Mouse (Mus musculus) liver, embryonic 11.5 days (tissue): Measurements from ENCODE around the gene Chrna9. TPM values are rescaled to one million over a fixed set of nuclear protein-coding genes. Genes with fewer than 3 reads are reported as not detected.

ENCODE experiments used
- ATAC-seq: fragments of 200-750 bp; cut with Nextera tagmentation; replicated peaks from 2 replicates; pipeline ENCODE4 v1.8.0; 2017; ENCODE audit warnings: moderate number of reproducible peaks, mild to moderate bottlenecking, moderate TSS enrichment, moderate library complexity; ENCODE audit not compliant: low FRiP score
- DNase-seq: peaks from one replicate; pipeline ENCODE4 v3.0.0-alpha.2; 2017; ENCODE audit warnings: low spot score
- H3K27ac ChIP-seq: fragments of 300-500 bp; sonication (generic); 2 replicates; pipeline ENCODE4 v1.5.1; 2014; ENCODE audit warnings: mild to moderate bottlenecking, low read depth, low read length, control low read depth
- H3K27me3 ChIP-seq: fragments of 300-500 bp; sonication (generic); replicated peaks from 2 replicates; pipeline ENCODE4 v1.6.1; 2014; ENCODE audit warnings: low read length, mixed read lengths; ENCODE audit not compliant: control insufficient read depth, insufficient read depth
- H3K36me3 ChIP-seq: fragments of 300-500 bp; sonication (generic); 2 replicates; pipeline ENCODE4 v1.6.1; 2014; ENCODE audit warnings: mild to moderate bottlenecking, low read length, moderate library complexity, mixed read lengths; ENCODE audit not compliant: control insufficient read depth, insufficient read depth
- H3K4me1 ChIP-seq: fragments of 300-500 bp; sonication (generic); replicated peaks from 2 replicates; pipeline ENCODE4 v1.6.1; 2014; ENCODE audit warnings: low read length, mixed read lengths; ENCODE audit not compliant: control insufficient read depth, insufficient read depth
- H3K4me2 ChIP-seq: fragments of 300-500 bp; sonication (generic); 2 replicates; pipeline ENCODE4 v1.6.1; 2014; ENCODE audit warnings: mild to moderate bottlenecking, control low read depth, moderate library complexity
- H3K4me3 ChIP-seq: fragments of 300-500 bp; sonication (generic); 2 replicates; pipeline ENCODE4 v1.5.1; 2014; ENCODE audit warnings: low read depth, low read length, control low read depth
- H3K9ac ChIP-seq: fragments of 300-500 bp; sonication (generic); 2 replicates; pipeline ENCODE4 v1.6.1; 2014; ENCODE audit warnings: low read depth, low read length, control low read depth
- H3K9me3 ChIP-seq: fragments of 300-500 bp; sonication (generic); 2 replicates; pipeline ENCODE4 v1.6.1; 2016; ENCODE audit warnings: low read length, inconsistent platforms, mixed read lengths; ENCODE audit not compliant: control insufficient read depth
- WGBS: fragments of 180-500 bp; shearing (Covaris S2); extraction: QIAGEN DNeasy Blood & Tissue Kit; methylation state at CpG from one replicate; pipeline ENCODE4 v1.1.7; 2014; 5-methylcytosine and 5-hydroxymethylcytosine counted together
- polyA plus RNA-seq: library from polyadenylated mRNA; unstranded; fragments of >200 nt; fragmentation: Nextera tagmentation; extraction: Ambion mirVana; gene quantifications from 2 replicates; pipeline ENCODE4 v1.2.1, GENCODE M21; 2014

Gene Chrna9
- polyA plus RNA-seq, 1 experiment from 2014 or later = not detected

- DNase-seq = no peak
- Histone ChIP-seq H3K36me3 (no peaks in the 10 kb centered on the region), H3K4me3 (no peak overlapping the region), H3K27me3 (no peaks in the 10 kb centered on the region), H3K9me3 (no peaks in the 10 kb centered on the region), H3K4me2 (no peak overlapping the region), H3K4me1 (no peaks in the 10 kb centered on the region), H3K9ac (no peak overlapping the region), H3K27ac (no peak overlapping the region)
- no peak for ATAC-seq
- WGBS = 73% methylated on average over 7 of the region's 7 CpGs
These were observed 23.0 kb upstream of the Chrna9 start for GRCm38 (mm10) chr5:65911676-65912075.

GRCm38 (mm10) chr5:65912201-65912600 is 22.5 kb upstream of the Chrna9 start:
- H3K27me3 ChIP-seq = no peaks in the 10 kb centered on the region
- no peak overlapping the region for H3K4me3 ChIP-seq
- 74% methylated on average over 5 of the region's 5 CpGs for WGBS
- H3K4me1 ChIP-seq = no peaks in the 10 kb centered on the region
- H3K4me2 ChIP-seq = no peak overlapping the region
- no peak for DNase-seq
- H3K9me3 ChIP-seq = no peaks in the 10 kb centered on the region
- no peak overlapping the region for H3K9ac ChIP-seq
- H3K36me3 ChIP-seq = no peaks in the 10 kb centered on the region
- ATAC-seq = no peak
- H3K27ac ChIP-seq = no peak overlapping the region

DNA sequence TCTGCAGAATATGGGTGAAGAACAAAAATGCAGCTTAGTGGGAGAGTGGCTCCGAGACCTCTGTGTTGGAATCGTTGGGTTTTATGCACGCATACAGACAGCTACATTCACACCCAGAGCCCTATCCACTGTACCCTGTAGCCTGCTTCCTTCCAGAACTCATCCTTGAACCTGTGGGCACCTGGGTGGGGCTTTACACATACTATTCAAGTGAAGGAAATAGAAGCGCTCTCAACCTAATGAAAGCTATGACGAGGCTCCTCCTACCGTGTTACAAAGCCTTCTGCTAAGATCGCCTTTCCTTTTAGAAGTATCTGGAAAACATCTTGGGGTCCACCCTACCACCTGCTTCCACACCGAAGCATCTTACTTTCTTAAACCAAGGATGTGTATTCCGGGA is 21.6 kb upstream of the Chrna9 start:
- H3K27me3 ChIP-seq = no peaks in the 10 kb centered on the region
- 89% methylated on average over 9 of the region's 9 CpGs for WGBS
- H3K4me2 ChIP-seq = no peak overlapping the region
- DNase-seq = no peak
- no peaks in the 10 kb centered on the region for H3K4me1 ChIP-seq
- ATAC-seq = no peak
- no peak overlapping the region for H3K27ac ChIP-seq
- H3K36me3 ChIP-seq = no peaks in the 10 kb centered on the region
- no peaks in the 10 kb centered on the region for H3K9me3 ChIP-seq
- H3K4me3 ChIP-seq = no peak overlapping the region
- H3K9ac ChIP-seq = no peak overlapping the region

DNA sequence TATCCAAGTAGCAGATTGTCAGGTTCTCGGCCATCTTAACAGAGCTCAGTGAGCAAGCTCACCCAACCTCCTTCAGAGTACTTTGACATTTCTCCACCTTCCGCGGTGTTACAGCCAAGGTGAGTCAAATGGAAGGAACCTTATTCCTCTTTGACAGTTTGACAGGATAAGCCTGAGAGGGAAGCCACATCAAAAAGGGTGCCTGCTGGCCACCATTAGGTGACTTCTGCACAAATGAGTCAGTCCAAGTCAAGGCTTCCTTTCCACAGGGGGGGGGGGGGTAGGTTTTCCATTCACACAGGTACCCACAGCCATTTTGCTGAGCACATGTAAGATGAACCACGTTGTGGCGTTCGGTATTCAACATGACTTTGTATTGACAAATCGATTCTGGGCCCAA is 20.4 kb upstream of the Chrna9 start:
- H3K4me3 ChIP-seq = no peak overlapping the region
- WGBS = 90% methylated on average over 7 of the region's 7 CpGs
- no peak overlapping the region for H3K27ac ChIP-seq
- DNase-seq (no peak), ATAC-seq (no peak)
- H3K4me1 ChIP-seq = peaks cover 3% of the 10 kb centered on the region; the same call in 1 of the 2 replicates
- H3K9ac ChIP-seq = no peak overlapping the region
- H3K36me3 ChIP-seq = no peaks in the 10 kb centered on the region
- H3K27me3 ChIP-seq = no peaks in the 10 kb centered on the region
- no peaks in the 10 kb centered on the region for H3K9me3 ChIP-seq
- no peak overlapping the region for H3K4me2 ChIP-seq

- Histone ChIP-seq H3K9ac (no peak overlapping the region), H3K9me3 (no peaks in the 10 kb centered on the region), H3K27me3 (no peaks in the 10 kb centered on the region), H3K4me1 (peaks cover 4% of the 10 kb centered on the region; the same call in 1 of the 2 replicates), H3K36me3 (no peaks in the 10 kb centered on the region), H3K4me3 (no peak overlapping the region), H3K4me2 (no peak overlapping the region), H3K27ac (no peak overlapping the region)
- DNase-seq (no peak), ATAC-seq (no peak)
- WGBS = 79% methylated on average over 5 of the region's 5 CpGs
These were observed 17.8 kb upstream of the Chrna9 start for GRCm38 (mm10) chr5:65916930-65917329.

- no peaks in the 10 kb centered on the region for H3K36me3 ChIP-seq
- no peak for ATAC-seq
- peaks cover 4% of the 10 kb centered on the region; the same call in 1 of the 2 replicates for H3K4me1 ChIP-seq
- no peak overlapping the region for H3K9ac ChIP-seq
- no peaks in the 10 kb centered on the region for H3K27me3 ChIP-seq
- no peak overlapping the region for H3K4me2 ChIP-seq
- H3K4me3 ChIP-seq = no peak overlapping the region
- WGBS = 81% methylated on average over 3 of the region's 3 CpGs
- no peak overlapping the region for H3K27ac ChIP-seq
- no peaks in the 10 kb centered on the region for H3K9me3 ChIP-seq
- DNase-seq = no peak
These were observed 16.1 kb upstream of the Chrna9 start for GRCm38 (mm10) chr5:65918601-65919000.

GRCm38 (mm10) chr5:65919326-65919725 is 15.4 kb upstream of the Chrna9 start:
- DNase-seq = no peak
- Histone ChIP-seq H3K27me3 (no peaks in the 10 kb centered on the region), H3K4me1 (peaks cover 4% of the 10 kb centered on the region; the same call in 1 of the 2 replicates), H3K36me3 (no peaks in the 10 kb centered on the region), H3K27ac (no peak overlapping the region), H3K4me2 (no peak overlapping the region), H3K9ac (no peak overlapping the region), H3K9me3 (no peaks in the 10 kb centered on the region), H3K4me3 (no peak overlapping the region)
- WGBS = 49% methylated on average over 12 of the region's 12 CpGs
- ATAC-seq = no peak

DNA sequence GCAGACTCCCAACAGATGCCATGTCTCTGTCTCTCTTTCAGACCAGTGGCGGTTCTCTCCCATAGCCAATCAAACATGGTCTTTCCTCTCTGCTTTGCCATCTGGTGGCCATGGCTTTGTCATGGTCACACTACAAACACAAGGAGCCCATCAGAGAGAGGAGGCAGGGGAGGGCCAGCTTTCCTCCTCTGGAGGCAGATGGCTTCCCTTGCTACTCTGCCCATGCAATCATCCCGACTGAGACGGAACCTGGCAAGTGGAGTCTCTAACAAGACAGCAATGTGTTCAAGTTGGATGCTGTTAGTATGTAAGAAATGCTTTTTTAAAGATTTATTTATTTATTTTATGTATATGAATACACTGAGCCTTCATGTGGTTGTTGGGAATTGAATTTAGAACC is 14.8 kb upstream of the Chrna9 start:
- Histone ChIP-seq H3K4me2 (no peak overlapping the region), H3K27ac (no peak overlapping the region), H3K27me3 (no peaks in the 10 kb centered on the region), H3K36me3 (no peaks in the 10 kb centered on the region), H3K4me1 (peaks cover 4% of the 10 kb centered on the region; the same call in 1 of the 2 replicates), H3K9me3 (no peaks in the 10 kb centered on the region), H3K4me3 (no peak overlapping the region), H3K9ac (no peak overlapping the region)
- WGBS = 90% methylated on average over 3 of the region's 3 CpGs
- DNase-seq (no peak), ATAC-seq (no peak)

DNA sequence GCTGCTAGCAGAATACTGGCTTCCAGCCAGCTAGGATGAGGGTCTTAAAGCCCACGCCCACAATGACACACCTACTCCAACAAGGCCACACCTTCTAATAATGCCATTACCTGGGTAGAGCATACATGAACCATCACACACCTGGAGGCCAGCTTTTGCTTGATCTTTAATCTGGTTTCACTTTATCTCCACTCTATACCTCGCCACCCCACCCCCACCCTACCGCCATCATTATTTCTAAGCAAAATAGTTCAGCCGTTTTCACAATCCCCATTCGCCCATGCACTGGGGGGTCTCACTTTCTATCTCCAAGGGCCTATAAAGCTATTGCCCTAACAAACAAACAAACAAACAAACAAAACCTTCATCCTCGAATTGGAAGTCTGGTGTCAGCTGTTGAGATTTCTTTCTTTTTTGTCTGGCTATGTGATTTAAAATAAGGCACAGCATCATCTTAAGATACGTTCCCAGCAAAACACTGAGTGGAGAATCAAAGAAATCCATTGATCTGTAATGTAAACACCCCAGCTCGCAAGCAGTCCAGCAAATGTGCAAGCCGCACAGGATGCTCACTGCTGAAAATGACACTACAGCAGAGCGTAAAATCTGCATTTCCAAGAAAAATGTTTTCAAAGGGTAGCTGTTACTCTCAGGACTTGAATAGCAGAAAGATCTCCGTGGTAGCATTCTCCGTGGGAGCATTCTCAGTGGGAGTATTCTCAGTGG is 13.9 kb upstream of the Chrna9 start:
- Histone ChIP-seq H3K4me3 (no peak overlapping the region), H3K27me3 (no peaks in the 10 kb centered on the region), H3K4me1 (peaks cover 4% of the 10 kb centered on the region; the same call in 1 of the 2 replicates), H3K4me2 (no peak overlapping the region), H3K27ac (no peak overlapping the region), H3K9ac (no peak overlapping the region), H3K9me3 (no peaks in the 10 kb centered on the region), H3K36me3 (no peaks in the 10 kb centered on the region)
- 80% methylated on average over 12 of the region's 12 CpGs for WGBS
- no peak for ATAC-seq
- DNase-seq = no peak
